Mouse (Mus musculus): Measurements from ENCODE around the gene Myb.

Gene Myb

GRCm38 (mm10) chr10:21178711-21179110 is 17.9 kb upstream of the Myb start:
- in situ Hi-C loops (cut with MboI; ENCODE audit: low pct_unique_long_range_greater_than_20kb in 1 of 2, low sequenced_read_pairs in 2 of 2, unreplicated experiment in 1 of 2) = no loop called here

- in situ Hi-C loops (cut with MboI; ENCODE audit: low pct_unique_long_range_greater_than_20kb in 1 of 2, low sequenced_read_pairs in 2 of 2, unreplicated experiment in 1 of 2) = no loop called here
Measured at GRCm38 (mm10) chr10:21178281-21178680, 17.5 kb upstream of the Myb start.

- in situ Hi-C loops (cut with MboI; ENCODE audit: low pct_unique_long_range_greater_than_20kb in 1 of 2, low sequenced_read_pairs in 2 of 2, unreplicated experiment in 1 of 2) = no loop called here
Measured at GRCm38 (mm10) chr10:21172650-21173200, 11.9 kb upstream of the Myb start.

- in situ Hi-C loops (cut with MboI; ENCODE audit: low pct_unique_long_range_greater_than_20kb in 1 of 2, low sequenced_read_pairs in 2 of 2, unreplicated experiment in 1 of 2) = no loop called here
Measured at GRCm38 (mm10) chr10:21168466-21168865, 7.7 kb upstream of the Myb start.

GRCm38 (mm10) chr10:21167842-21168241 is 7.1 kb upstream of the Myb start:
- in situ Hi-C loops (cut with MboI; ENCODE audit: low pct_unique_long_range_greater_than_20kb in 1 of 2, low sequenced_read_pairs in 2 of 2, unreplicated experiment in 1 of 2) = no loop called here

GRCm38 (mm10) chr10:21167165-21167564 is 6.4 kb upstream of the Myb start:
- in situ Hi-C loops (cut with MboI; ENCODE audit: low pct_unique_long_range_greater_than_20kb in 1 of 2, low sequenced_read_pairs in 2 of 2, unreplicated experiment in 1 of 2) = no loop called here

GRCm38 (mm10) chr10:21165411-21165810 is 4.6 kb upstream of the Myb start:
- in situ Hi-C loops (cut with MboI; ENCODE audit: low pct_unique_long_range_greater_than_20kb in 1 of 2, low sequenced_read_pairs in 2 of 2, unreplicated experiment in 1 of 2) = no loop called here

GRCm38 (mm10) chr10:21162124-21162523 is 1.3 kb upstream of the Myb start:
- in situ Hi-C loops (cut with MboI; ENCODE audit: low pct_unique_long_range_greater_than_20kb in 1 of 2, low sequenced_read_pairs in 2 of 2, unreplicated experiment in 1 of 2) = no loop called here

- in situ Hi-C loops (cut with MboI; ENCODE audit: low pct_unique_long_range_greater_than_20kb in 1 of 2, low sequenced_read_pairs in 2 of 2, unreplicated experiment in 1 of 2) = no loop called here
Measured at GRCm38 (mm10) chr10:21161359-21162094, 743 bp upstream of the Myb start.

GRCm38 (mm10) chr10:21159697-21160394 is 938 bp downstream of the Myb start:
- in situ Hi-C loops (cut with MboI; ENCODE audit: low pct_unique_long_range_greater_than_20kb in 1 of 2, low sequenced_read_pairs in 2 of 2, unreplicated experiment in 1 of 2) = no loop called here

- in situ Hi-C loops (cut with MboI; ENCODE audit: low pct_unique_long_range_greater_than_20kb in 1 of 2, low sequenced_read_pairs in 2 of 2, unreplicated experiment in 1 of 2) = no loop called here
Measured at GRCm38 (mm10) chr10:21158918-21159443, 1.8 kb downstream of the Myb start.

GRCm38 (mm10) chr10:21158111-21158917 is 2.5 kb downstream of the Myb start:
- in situ Hi-C loops (cut with MboI; ENCODE audit: low pct_unique_long_range_greater_than_20kb in 1 of 2, low sequenced_read_pairs in 2 of 2, unreplicated experiment in 1 of 2) = no loop called here

- in situ Hi-C loops (cut with MboI; ENCODE audit: low pct_unique_long_range_greater_than_20kb in 1 of 2, low sequenced_read_pairs in 2 of 2, unreplicated experiment in 1 of 2) = no loop called here
Measured at GRCm38 (mm10) chr10:21156953-21157499, 3.8 kb downstream of the Myb start.

- in situ Hi-C loops (cut with MboI; ENCODE audit: low pct_unique_long_range_greater_than_20kb in 1 of 2, low sequenced_read_pairs in 2 of 2, unreplicated experiment in 1 of 2) = no loop called here
Measured at GRCm38 (mm10) chr10:21156416-21156815, 4.4 kb downstream of the Myb start.

GRCm38 (mm10) chr10:21154927-21155326 is 5.9 kb downstream of the Myb start:
- in situ Hi-C loops (cut with MboI; ENCODE audit: low pct_unique_long_range_greater_than_20kb in 1 of 2, low sequenced_read_pairs in 2 of 2, unreplicated experiment in 1 of 2) = no loop called here

GRCm38 (mm10) chr10:21153433-21153832 is 7.4 kb downstream of the Myb start:
- in situ Hi-C loops (cut with MboI; ENCODE audit: low pct_unique_long_range_greater_than_20kb in 1 of 2, low sequenced_read_pairs in 2 of 2, unreplicated experiment in 1 of 2) = no loop called here

GRCm38 (mm10) chr10:21152812-21153211 is 8.0 kb downstream of the Myb start:
- in situ Hi-C loops (cut with MboI; ENCODE audit: low pct_unique_long_range_greater_than_20kb in 1 of 2, low sequenced_read_pairs in 2 of 2, unreplicated experiment in 1 of 2) = no loop called here

- in situ Hi-C loops (cut with MboI; ENCODE audit: low pct_unique_long_range_greater_than_20kb in 1 of 2, low sequenced_read_pairs in 2 of 2, unreplicated experiment in 1 of 2) = no loop called here
Measured at GRCm38 (mm10) chr10:21151320-21151719, 9.5 kb downstream of the Myb start.
